Mouse (Mus musculus) natural killer cell, adult 2 months (primary cell): ENCODE measurements around the gene Pex11g.

ENCODE experiments used
- DNase-seq, 2 experiments: peaks; one replicate each; pipeline ENCODE4 v3.0.0; 2022; ENCODE audit warnings: low spot score in 2 of 2

The Pex11g gene

GRCm38 (mm10) chr8:3467006-3467885, at the start of gene Pex11g:
Gene Pex11g (minus strand): TSS chr8:3467680.
- DNase-seq: peak; percentile 91 to 94

- DNase-seq: no peak
These were observed 49.6 kb upstream of the Pex11g start for GRCm38 (mm10) chr8:3517117-3517495.

GRCm38 (mm10) chr8:3516450-3517116, 49.1 kb upstream of the Pex11g start:
- DNase-seq: peak; percentile 82 to 87

- DNase-seq: no peak
These were observed 48.4 kb upstream of the Pex11g start for GRCm38 (mm10) chr8:3515771-3516417.

GRCm38 (mm10) chr8:3515260-3515671, 47.8 kb upstream of the Pex11g start, which contains the start of gene Pnpla6:
Gene Pnpla6 (plus strand): TSS chr8:3515384.
- peak; percentile 67 to 75 for DNase-seq

GRCm38 (mm10) chr8:3514681-3515247, 47.3 kb upstream of the Pex11g start:
- DNase-seq: no peak

GRCm38 (mm10) chr8:3507979-3508754, 40.7 kb upstream of the Pex11g start:
- no peak for DNase-seq

- no peak for DNase-seq
These were observed 34.7 kb upstream of the Pex11g start for GRCm38 (mm10) chr8:3502217-3502616.

GRCm38 (mm10) chr8:3500235-3501090, 33.0 kb upstream of the Pex11g start, which contains the start of gene Mcoln1:
Gene Mcoln1 (plus strand): TSS chr8:3500457.
- peak; percentile 96 to 97 for DNase-seq

- DNase-seq: no peak
These were observed 32.3 kb upstream of the Pex11g start for GRCm38 (mm10) chr8:3499751-3500150.

- DNase-seq: no peak
These were observed 31.1 kb upstream of the Pex11g start for GRCm38 (mm10) chr8:3498583-3498982.

GRCm38 (mm10) chr8:3496428-3496748, 28.9 kb upstream of the Pex11g start:
- no peak for DNase-seq

- DNase-seq: no peak
These were observed 28.3 kb upstream of the Pex11g start for GRCm38 (mm10) chr8:3495578-3496427.

- no peak for DNase-seq
These were observed 26.3 kb upstream of the Pex11g start for GRCm38 (mm10) chr8:3493845-3494208.

GRCm38 (mm10) chr8:3492901-3493844, 25.7 kb upstream of the Pex11g start, which contains the start of gene Zfp358:
Gene Zfp358 (plus strand): TSS chr8:3493138.
- DNase-seq: peak; percentile 31 to 48

- DNase-seq: no peak
These were observed 17.7 kb upstream of the Pex11g start for GRCm38 (mm10) chr8:3485192-3485591.

GRCm38 (mm10) chr8:3483546-3483945, 16.1 kb upstream of the Pex11g start:
- no peak for DNase-seq

GRCm38 (mm10) chr8:3482240-3482740, 14.8 kb upstream of the Pex11g start:
- DNase-seq: no peak
